In genomic region chr8:96040216-96040615, GRCm38 (mm10) we compare ENCODE assay signal across 21 mouse cellular contexts.
A peak's percentile ranks its signal among the peaks of the same experiment; 100 is the strongest.
DNase-seq lines count a peak whose midpoint lies in the region; ATAC-seq lines count a peak whose summit lies in the region.
"Had no signal": no experiment of that assay in that cellular context is flagged by ENCODE, and none has a peak within 500 bp of the region (broad histone marks: within the 10 kb centered on the region; RNA-seq: fewer than 3 reads in every experiment).

No protein-coding gene starts in this region.

- WGBS in heart, embryonic 15.5 days, result 34% methylated on average over 1 of the region's 1 CpGs
- 52% methylated on average over 1 of the region's 1 CpGs for WGBS in heart, embryonic 10.5 days
- 74% methylated on average over 1 of the region's 1 CpGs for WGBS in neural tube, embryonic 13.5 days
- 22% methylated on average over 1 of the region's 1 CpGs for WGBS in kidney, embryonic 16.5 days
- WGBS in limb, embryonic 13.5 days, result 25% methylated on average over 1 of the region's 1 CpGs

- no peaks in the 10 kb centered on the region for H3K9me3 ChIP-seq in heart, embryonic 15.5 days (replicated peaks)
- no peaks in the 10 kb centered on the region for H3K9me3 ChIP-seq in heart, embryonic 10.5 days
- no peaks in the 10 kb centered on the region for H3K9me3 ChIP-seq in neural tube, embryonic 13.5 days
- H3K9me3 ChIP-seq in kidney, embryonic 16.5 days (ENCODE audit: low read length), result no peaks in the 10 kb centered on the region
- H3K9me3 ChIP-seq in limb, embryonic 13.5 days, result no peaks in the 10 kb centered on the region
- H3K9me3 ChIP-seq: embryonic facial prominence, embryonic 12.5 days; forebrain, embryonic 15.5 days; megakaryocyte, embryonic 14.5 days had no signal

- no peak overlapping the region for H3K4me3 ChIP-seq in heart, embryonic 15.5 days
- no peak overlapping the region for H3K4me3 ChIP-seq in heart, embryonic 10.5 days
- H3K4me3 ChIP-seq in neural tube, embryonic 13.5 days, result no peak overlapping the region
- H3K4me3 ChIP-seq in kidney, embryonic 16.5 days (ENCODE audit: low read length), result no peak overlapping the region
- no peak overlapping the region for H3K4me3 ChIP-seq in limb, embryonic 13.5 days
- H3K4me3 ChIP-seq: embryonic facial prominence, embryonic 12.5 days; forebrain, embryonic 15.5 days; heart, adult 2 months; left cerebral cortex, adult 2 months; megakaryocyte, embryonic 14.5 days had no signal

- H3K4me2 ChIP-seq in heart, embryonic 15.5 days, result no peak overlapping the region
- no peak overlapping the region for H3K4me2 ChIP-seq in neural tube, embryonic 13.5 days
- no peak overlapping the region for H3K4me2 ChIP-seq in kidney, embryonic 16.5 days (replicated peaks; ENCODE audit: low read depth, low read length)
- H3K4me2 ChIP-seq in limb, embryonic 13.5 days (replicated peaks), result no peak overlapping the region
- H3K4me2 ChIP-seq: embryonic facial prominence, embryonic 12.5 days; forebrain, embryonic 15.5 days had no signal

- no peaks in the 10 kb centered on the region for H3K27me3 ChIP-seq in heart, embryonic 15.5 days
- H3K27me3 ChIP-seq in heart, embryonic 10.5 days (ENCODE audit: insufficient read depth, poor library complexity, severe bottlenecking), result no peaks in the 10 kb centered on the region
- no peaks in the 10 kb centered on the region for H3K27me3 ChIP-seq in neural tube, embryonic 13.5 days
- H3K27me3 ChIP-seq in kidney, embryonic 16.5 days (ENCODE audit: insufficient read depth, low read length), result no peaks in the 10 kb centered on the region
- no peaks in the 10 kb centered on the region for H3K27me3 ChIP-seq in limb, embryonic 13.5 days
- H3K27me3 ChIP-seq: embryonic facial prominence, embryonic 12.5 days; forebrain, embryonic 15.5 days; megakaryocyte, embryonic 14.5 days had no signal

- DNase-seq in heart, embryonic 10.5 days (ENCODE audit: low spot score), result no peak
- DNase-seq in neural tube, embryonic 10.5 days (ENCODE audit: extremely low spot score, low spot score), result no peak
- DNase-seq in thymus, postnatal 36 days, result no peak
- no peak for DNase-seq in cerebellum, postnatal 25 days
- DNase-seq: B cell, adult 2 months; cerebellum, adult 18-20 months; gastrocnemius, postnatal 14 days; heart, adult 2 months; lung, postnatal 10 days; right cerebral cortex, adult 18-20 months; thymus, postnatal 25 days had no signal

- H3K36me3 ChIP-seq in heart, embryonic 15.5 days, result no peaks in the 10 kb centered on the region
- H3K36me3 ChIP-seq in heart, embryonic 10.5 days, result no peaks in the 10 kb centered on the region
- no peaks in the 10 kb centered on the region for H3K36me3 ChIP-seq in neural tube, embryonic 13.5 days
- H3K36me3 ChIP-seq in kidney, embryonic 16.5 days (ENCODE audit: insufficient read depth, low read length), result no peaks in the 10 kb centered on the region
- H3K36me3 ChIP-seq in limb, embryonic 13.5 days, result no peaks in the 10 kb centered on the region
- H3K36me3 ChIP-seq: embryonic facial prominence, embryonic 12.5 days; forebrain, embryonic 15.5 days had no signal

- no peak for ATAC-seq in heart, embryonic 15.5 days (replicated peaks; ENCODE audit: insufficient number of reproducible peaks, insufficient read depth, low FRiP score, low read depth)
- no peak for ATAC-seq in neural tube, embryonic 13.5 days (ENCODE audit: low read depth)
- peak; percentile 52; the same call in 1 of the 2 replicates for ATAC-seq in kidney, embryonic 16.5 days (ENCODE audit: low FRiP score, low TSS enrichment)
- no peak for ATAC-seq in limb, embryonic 13.5 days (ENCODE audit: low FRiP score, low read depth)
- ATAC-seq: forebrain, embryonic 15.5 days; hindbrain, embryonic 16.5 days had no signal

- no peaks in the 10 kb centered on the region for H3K4me1 ChIP-seq in heart, embryonic 15.5 days (replicated peaks)
- H3K4me1 ChIP-seq in heart, embryonic 10.5 days, result no peaks in the 10 kb centered on the region
- H3K4me1 ChIP-seq in neural tube, embryonic 13.5 days (replicated peaks), result peaks cover 11% of the 10 kb centered on the region; the same call in 1 of the 2 replicates
- H3K4me1 ChIP-seq in kidney, embryonic 16.5 days (ENCODE audit: insufficient read depth, low read length), result peaks cover 22% of the 10 kb centered on the region
- H3K4me1 ChIP-seq in limb, embryonic 13.5 days, result peaks cover 16% of the 10 kb centered on the region
- H3K4me1 ChIP-seq: embryonic facial prominence, embryonic 12.5 days; forebrain, embryonic 15.5 days; megakaryocyte, embryonic 14.5 days had no signal

- H3K9ac ChIP-seq in heart, embryonic 15.5 days, result no peak overlapping the region
- H3K9ac ChIP-seq in neural tube, embryonic 13.5 days, result no peak overlapping the region
- no peak overlapping the region for H3K9ac ChIP-seq in kidney, embryonic 16.5 days (replicated peaks; ENCODE audit: low read length)
- H3K9ac ChIP-seq in limb, embryonic 13.5 days, result no peak overlapping the region
- H3K9ac ChIP-seq: embryonic facial prominence, embryonic 12.5 days; forebrain, embryonic 15.5 days; liver, embryonic 14.5 days had no signal

- H3K27ac ChIP-seq in heart, embryonic 15.5 days, result 0 out of 2 replicates have a peak overlapping the region, but pooled peaks have one; percentile 29
- no peak overlapping the region; the same call in 1 of the 2 replicates for H3K27ac ChIP-seq in heart, embryonic 10.5 days
- 0 out of 2 replicates have a peak overlapping the region, but pooled peaks have one; percentile 23 for H3K27ac ChIP-seq in neural tube, embryonic 13.5 days (replicated peaks)
- peak overlapping the region; percentile 78 for H3K27ac ChIP-seq in kidney, embryonic 16.5 days (ENCODE audit: low read length)
- peak overlapping the region; percentile 44; the same call in 1 of the 2 replicates for H3K27ac ChIP-seq in limb, embryonic 13.5 days
- H3K27ac ChIP-seq: embryonic facial prominence, embryonic 12.5 days; forebrain, embryonic 15.5 days; heart, adult 2 months; left cerebral cortex, adult 2 months; liver, embryonic 14.5 days had no signal
